Mouse (Mus musculus) MEL (cell line): ENCODE results near the gene Chka.

Experiments
- ELF1 ChIP-seq: IDR thresholded peaks from 2 replicates; pipeline ENCODE4 v1.6.1; 2014; ENCODE audit warnings: low read depth, mild to moderate bottlenecking, inconsistent platforms, low read length, improper control_type of control experiment, moderate library complexity
- TBP ChIP-seq: IDR thresholded peaks from 2 replicates; pipeline ENCODE4 v1.8.0; 2011; ENCODE audit warnings: low read depth, low read length, improper control_type of control experiment

- TF ChIP-seq ELF1 (no peak), TBP (no peak)
These were observed 11.9 kb upstream of the Chka start for GRCm38 (mm10) chr19:3839686-3840085.
